Mouse (Mus musculus) liver, embryonic 14.5 days (tissue): ENCODE measurements around the gene Alkbh1. TPM values are rescaled to one million over a fixed set of nuclear protein-coding genes. Genes with fewer than 3 reads are reported as not detected.

Experiments
- ATAC-seq: fragments of 200-750 bp; cut with Nextera tagmentation; 2 replicates; pipeline ENCODE4 v1.8.0; 2017; ENCODE audit warnings: moderate number of reproducible peaks, mild to moderate bottlenecking, moderate library complexity; ENCODE audit not compliant: insufficient read depth
- DNase-seq, 3 experiments: peaks; one replicate each; pipeline ENCODE4 v3.0.0-alpha.2; 2012 to 2013; ENCODE audit warnings: low read depth in 3 of 3, low spot score in 3 of 3
- H3K27ac ChIP-seq: fragments of 300-500 bp; sonication (generic); 2 replicates; pipeline ENCODE4 v1.5.1; 2014; ENCODE audit warnings: moderate library complexity, mild to moderate bottlenecking, control low read depth, inconsistent platforms
- H3K27me3 ChIP-seq: fragments of 300-500 bp; sonication (generic); 2 replicates; pipeline ENCODE4 v1.6.1; 2014; ENCODE audit warnings: mild to moderate bottlenecking, low read length, moderate library complexity; ENCODE audit not compliant: control insufficient read depth, insufficient read depth
- H3K36me3 ChIP-seq: fragments of 300-500 bp; sonication (generic); replicated peaks from 2 replicates; pipeline ENCODE4 v1.6.1; 2014; ENCODE audit warnings: low read depth; ENCODE audit not compliant: control insufficient read depth, insufficient read depth
- H3K4me1 ChIP-seq, 2 experiments: fragments of 200-500 bp in 1 of 2; fragments of 300-500 bp in 1 of 2; sonication (generic) in 1 of 2; replicated peaks; 2 replicates each; pipeline ENCODE4 v1.6.1; 2012 to 2014; ENCODE audit warnings: antibody characterized with exemption in 1 of 2, inconsistent platforms in 1 of 2, low read length in 1 of 2; ENCODE audit not compliant: control insufficient read depth in 2 of 2, insufficient read depth in 2 of 2
- H3K4me2 ChIP-seq: fragments of 300-500 bp; sonication (generic); 2 replicates; pipeline ENCODE4 v1.6.1; 2014; ENCODE audit warnings: low read depth, mild to moderate bottlenecking, control low read depth, moderate library complexity
- H3K4me3 ChIP-seq, 2 experiments: fragments of 200-500 bp in 1 of 2; fragments of 300-500 bp in 1 of 2; sonication (generic) in 1 of 2; 2 replicates each; pipeline ENCODE4 v1.5.1; 2012 to 2014; ENCODE audit warnings: low read depth in 2 of 2, low read length in 2 of 2, mild to moderate bottlenecking in 2 of 2, control low read depth in 1 of 2, inconsistent platforms in 1 of 2, moderate library complexity in 1 of 2; ENCODE audit not compliant: insufficient read depth in 1 of 2
- H3K9ac ChIP-seq: fragments of 300-500 bp; sonication (generic); replicated peaks from 2 replicates; pipeline ENCODE4 v1.6.1; 2014; ENCODE audit warnings: mild to moderate bottlenecking, control low read depth, moderate library complexity
- H3K9me3 ChIP-seq: fragments of 300-500 bp; sonication (generic); 2 replicates; pipeline ENCODE4 v1.6.1; 2016; ENCODE audit warnings: low read length, mixed read lengths; ENCODE audit not compliant: control insufficient read depth
- CTCF ChIP-seq: IDR thresholded peaks from 2 replicates; pipeline ENCODE4 v1.5.1; 2016; ENCODE audit warnings: antibody characterized with exemption, low read depth, control low read depth
- EP300 ChIP-seq: IDR thresholded peaks from 2 replicates; pipeline ENCODE4 v1.6.1; 2016; ENCODE audit warnings: antibody characterized with exemption, low read depth
- WGBS: fragments of 180-500 bp; shearing (Covaris S2); extraction: QIAGEN DNeasy Blood & Tissue Kit; methylation state at CpG from one replicate; pipeline ENCODE4 v1.1.7; 2014; ENCODE audit not compliant: insufficient replicate concordance; 5-methylcytosine and 5-hydroxymethylcytosine counted together
- polyA plus RNA-seq, 2 experiments: library from polyadenylated mRNA; depleted of rRNA in 1 of 2; stranded (reverse) in 1 of 2; unstranded in 1 of 2; fragments of >200 nt; fragmentation: Nextera tagmentation in 1 of 2; extraction: Ambion mirVana in 1 of 2; gene quantifications; 2 replicates each; pipeline versions ENCODE4 v1.2.1 to v1.2.3; 2012 to 2014

Alkbh1 gene
- polyA plus RNA-seq, 2 experiments = 10.4 to 16.3 TPM

DNA sequence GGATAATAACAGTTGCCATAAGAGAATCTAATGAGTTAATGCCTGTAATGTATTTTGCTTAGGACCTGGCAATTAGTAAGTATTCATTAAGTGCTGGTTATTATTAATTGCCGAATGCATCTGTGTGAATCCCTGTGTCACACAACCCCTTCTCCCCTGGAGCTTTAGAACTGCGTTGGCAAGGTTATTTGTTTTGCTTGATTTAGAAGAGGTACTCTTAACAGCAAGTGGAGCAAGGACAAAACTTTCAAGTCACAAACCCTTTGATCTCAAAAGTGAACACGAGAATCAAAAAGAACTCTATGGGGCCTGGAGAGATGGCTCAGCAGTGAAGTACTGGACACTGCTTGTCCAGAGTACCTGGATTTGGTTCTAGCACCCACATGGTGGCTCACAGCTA lies 54.6 kb downstream of the Alkbh1 start:
- ATAC-seq = no peak
- WGBS = 73% methylated on average over 3 of the region's 3 CpGs
- TF ChIP-seq CTCF (no peak), EP300 (no peak)
- Histone ChIP-seq H3K4me1 (peaks cover 3 to 10% of the 10 kb centered on the region in 2 experiments; a peak in 3 of 4 replicates), H3K9me3 (no peaks in the 10 kb centered on the region), H3K36me3 (no peaks in the 10 kb centered on the region), H3K4me2 (peak overlapping the region; percentile 84), H3K27ac (no peak overlapping the region), H3K9ac (no peak overlapping the region), H3K4me3 (no peak overlapping the region; a peak in 1 of 4 replicates), H3K27me3 (no peaks in the 10 kb centered on the region)
- no peak for DNase-seq

DNA sequence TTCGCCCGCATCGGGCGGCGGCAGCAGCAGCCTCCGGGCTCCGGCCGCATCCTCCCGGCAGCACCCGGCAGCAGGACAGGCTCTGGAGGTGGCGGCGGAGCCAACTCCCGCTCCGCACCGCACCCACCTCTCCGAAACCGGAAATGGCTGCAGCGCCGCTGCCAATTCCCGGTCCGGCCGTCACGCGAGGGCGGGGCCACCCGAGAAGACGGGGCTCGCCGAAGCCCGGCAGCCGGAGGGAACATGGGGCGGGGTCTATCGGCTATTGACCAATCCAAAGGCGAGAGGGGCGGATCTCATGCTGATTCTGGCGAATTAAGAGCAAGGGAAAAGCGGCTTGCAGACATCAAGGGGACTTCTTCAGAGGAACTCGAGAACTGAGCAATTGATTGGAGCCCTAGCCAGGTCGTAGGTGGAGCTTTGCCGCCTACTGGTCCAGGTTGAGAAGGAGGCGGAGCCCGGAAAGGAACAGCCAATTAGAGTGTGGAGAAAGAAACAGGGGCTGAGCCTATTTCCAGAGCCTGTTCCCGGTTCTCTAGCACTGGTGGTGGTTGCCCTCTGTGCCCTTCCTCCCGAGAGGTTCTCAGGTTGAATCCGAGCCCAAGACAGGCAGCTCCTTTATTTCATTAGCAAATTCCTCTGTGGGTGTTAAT lies 55.6 kb downstream of the Alkbh1 start, which contains the start of gene Sptlc2:
Gene Sptlc2 (minus strand): TSS at position 234 of the 653 bp plus-strand sequence.
- Histone ChIP-seq H3K4me1 (peaks cover 3 to 8% of the 10 kb centered on the region in 2 experiments; a peak in 3 of 4 replicates), H3K9me3 (no peaks in the 10 kb centered on the region)
- peak; percentile 97 for ATAC-seq

DNA sequence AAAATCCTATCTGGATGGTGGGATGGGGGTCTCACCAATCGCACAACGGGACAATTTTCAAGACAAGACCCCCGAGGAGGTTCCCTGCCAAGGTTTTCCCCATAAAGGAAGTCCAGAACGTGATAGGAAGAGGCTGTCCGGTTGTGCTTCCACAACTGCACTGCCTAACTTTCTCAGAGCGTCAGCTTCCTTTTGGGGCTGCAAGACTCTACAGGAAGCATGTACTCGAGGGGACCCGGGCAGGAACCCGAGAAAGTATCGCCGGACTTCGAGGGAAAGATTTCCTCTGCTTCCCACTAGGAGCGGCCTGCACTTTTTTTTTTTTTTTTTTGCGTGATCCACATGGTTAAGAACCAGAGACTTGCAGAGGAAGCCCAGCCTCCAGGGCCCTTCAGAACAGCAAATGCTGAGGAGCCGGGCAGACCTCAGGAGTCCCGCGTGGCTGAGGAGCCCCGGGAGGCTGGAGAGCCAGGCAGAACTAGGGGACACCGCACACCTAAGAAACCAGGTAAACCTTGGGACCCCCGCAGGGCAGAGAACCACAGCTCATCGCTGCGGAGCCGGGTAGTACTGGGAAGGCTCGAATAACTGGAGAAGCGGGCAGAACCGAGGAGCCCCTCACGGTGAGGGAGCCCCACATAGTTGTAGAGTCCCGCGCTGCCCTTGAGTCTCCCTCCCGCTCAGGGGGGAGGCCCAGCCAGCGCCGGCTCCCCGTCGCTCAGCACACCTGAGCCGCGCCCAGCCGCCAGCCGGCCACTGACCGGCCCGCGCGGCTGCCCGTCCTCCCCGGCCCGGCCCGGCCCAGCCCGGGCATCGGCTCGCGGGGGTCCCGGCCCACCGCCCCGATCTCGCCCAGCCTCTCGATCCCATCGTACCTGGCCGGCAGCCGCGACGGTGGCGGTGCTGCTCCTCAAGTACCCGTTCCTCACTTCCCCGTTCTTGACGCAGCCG lies 56.4 kb downstream of the Alkbh1 start:
- H3K27ac ChIP-seq = peak overlapping the region; percentile 5; the same call in 1 of the 2 replicates
- ATAC-seq = peak; percentile 37
- H3K4me2 ChIP-seq = peak overlapping the region; percentile 84
- no peaks in the 10 kb centered on the region for H3K9me3 ChIP-seq
- WGBS = under 1% methylated on average over 60 of the region's 65 CpGs
- peak overlapping the region; percentile 84 to 89 for H3K4me3 ChIP-seq
- no peak for DNase-seq
- TF ChIP-seq CTCF (no peak), EP300 (no peak)
- peaks cover 3 to 8% of the 10 kb centered on the region in 2 experiments; a peak in 3 of 4 replicates for H3K4me1 ChIP-seq
- H3K27me3 ChIP-seq = no peaks in the 10 kb centered on the region
- peak overlapping the region; percentile 81 for H3K9ac ChIP-seq
- no peaks in the 10 kb centered on the region for H3K36me3 ChIP-seq

More for the DNA sequence above, 55.6 kb downstream of the Alkbh1 start, which contains the start of gene Sptlc2:
- H3K27me3 ChIP-seq = no peaks in the 10 kb centered on the region
- peak within 1 kb of the TSS; percentile 81 for H3K9ac ChIP-seq
- H3K4me3 ChIP-seq = peak within 1 kb of the TSS; percentile 84 to 89
- no peaks in the 10 kb centered on the region for H3K36me3 ChIP-seq
- no peak for TF ChIP-seq EP300
- peak; percentile 25; the same call in 1 of the 2 replicates for TF ChIP-seq CTCF
- DNase-seq = peak; percentile 99
- peak within 1 kb of the TSS; percentile 84 for H3K4me2 ChIP-seq
- under 1% methylated on average over 45 of the region's 45 CpGs for WGBS
- peak within 1 kb of the TSS; percentile 5; the same call in 1 of the 2 replicates for H3K27ac ChIP-seq

DNA sequence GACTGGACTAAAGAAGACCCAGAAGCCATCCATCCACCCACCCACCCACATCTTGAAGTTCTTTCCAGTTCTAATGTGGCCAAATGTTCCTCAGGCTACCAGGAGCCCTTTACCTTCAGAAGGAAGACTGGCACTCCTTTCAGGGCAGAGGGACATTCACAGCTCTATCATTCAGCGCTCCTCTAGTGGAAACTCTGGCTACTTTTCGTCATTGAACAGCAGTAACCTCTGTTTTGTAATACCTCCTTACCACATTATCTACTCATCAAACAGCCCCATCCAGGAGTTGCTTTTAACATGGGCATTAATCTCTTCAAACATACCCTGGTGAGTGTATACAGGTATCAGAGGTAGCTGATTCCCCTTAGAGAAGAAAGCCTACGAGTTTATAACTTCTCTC lies 58.8 kb downstream of the Alkbh1 start:
- peaks cover 10 to 23% of the 10 kb centered on the region in 2 experiments; a peak in 3 of 4 replicates for H3K4me1 ChIP-seq
- no peak overlapping the region for H3K4me2 ChIP-seq
- no peaks in the 10 kb centered on the region for H3K27me3 ChIP-seq
- no peaks in the 10 kb centered on the region for H3K36me3 ChIP-seq
- WGBS = 59% methylated on average over 3 of the region's 3 CpGs
- H3K27ac ChIP-seq = no peak overlapping the region
- DNase-seq (no peak), ATAC-seq (no peak)
- no peak overlapping the region for H3K4me3 ChIP-seq
- no peak overlapping the region for H3K9ac ChIP-seq
- no peaks in the 10 kb centered on the region for H3K9me3 ChIP-seq
- TF ChIP-seq EP300 (no peak), CTCF (no peak)

- Histone ChIP-seq H3K4me2 (no peak overlapping the region), H3K9ac (no peak overlapping the region), H3K4me1 (peaks cover 8 to 20% of the 10 kb centered on the region in 2 experiments; a peak in 3 of 4 replicates), H3K4me3 (no peak overlapping the region), H3K27ac (no peak overlapping the region), H3K36me3 (no peaks in the 10 kb centered on the region), H3K27me3 (no peaks in the 10 kb centered on the region), H3K9me3 (no peaks in the 10 kb centered on the region)
- no peak for TF ChIP-seq EP300
- TF ChIP-seq CTCF = no peak
- no peak for DNase-seq
- no peak for ATAC-seq
- 7% methylated on average over 2 of the region's 2 CpGs for WGBS
Measured at GRCm38 (mm10) chr12:87381380-87381682, 62.5 kb downstream of the Alkbh1 start.
